Mouse (Mus musculus): ENCODE measurements around the gene Rack1. TPM values are rescaled to one million over a fixed set of nuclear protein-coding genes. Genes with fewer than 3 reads are reported as not detected.
"Not testable (repeated sequence)": the region's sequence is repeated elsewhere in the genome, so short reads cannot be mapped to it uniquely, and the experiment has no call there.

Rack1 gene
- polyA plus RNA-seq, 1 experiment: not detected

DNA sequence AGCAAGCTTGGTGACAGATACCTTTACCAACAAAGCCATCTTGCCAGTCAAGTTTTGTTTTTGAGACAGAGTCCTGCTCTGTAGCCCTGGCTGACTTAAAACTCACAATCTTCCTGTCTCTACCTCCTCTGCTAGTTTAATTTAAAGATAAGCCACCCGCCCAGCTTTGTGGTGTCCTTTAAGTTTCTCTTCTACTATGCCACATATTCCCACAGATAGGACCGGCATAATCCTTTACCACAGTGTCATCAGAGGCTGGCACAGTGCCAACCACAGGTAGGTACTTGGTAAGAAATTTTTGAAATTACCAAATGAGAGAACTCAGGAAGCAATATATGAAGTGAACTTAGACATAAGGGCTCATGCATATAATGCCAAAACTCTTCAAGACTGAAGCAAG, 10.0 kb downstream of the Rack1 start:
- WGBS: 76% methylated on average over 2 of the region's 2 CpGs
- TF ChIP-seq POLR2A (IDR thresholded peaks at IDR 0.05; ENCODE audit: insufficient read depth, low read depth, low read length): no peak
- TF ChIP-seq CTCF (IDR thresholded peaks at IDR 0.05; ENCODE audit: insufficient read depth, low read depth, low read length): no peak
- Histone ChIP-seq H3K4me1 (ENCODE audit: control insufficient read depth, insufficient read depth, low read length) (no peaks in the 10 kb centered on the region), H3K4me3 (ENCODE audit: insufficient read depth, low read depth, low read length) (no peak overlapping the region), H3K27ac (ENCODE audit: insufficient read depth, low read depth, low read length) (no peak overlapping the region)

DNA sequence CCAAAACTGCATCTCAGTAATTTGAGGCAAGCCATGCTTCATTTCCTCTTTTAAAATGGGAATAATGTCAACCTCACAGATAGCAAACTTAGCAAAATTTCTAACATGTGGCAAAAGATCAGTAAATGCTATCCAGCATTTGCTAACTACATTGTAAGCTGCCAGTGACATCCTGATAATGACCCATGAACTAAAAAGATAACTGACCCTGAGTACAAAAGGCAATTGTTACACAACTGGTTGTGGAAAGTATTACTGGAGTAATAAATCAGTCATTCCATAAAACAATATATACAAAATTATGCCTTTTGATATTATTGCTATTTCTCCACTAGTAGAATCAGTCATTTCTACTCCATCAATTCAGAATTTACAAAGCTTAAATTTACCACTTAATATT, 13.7 kb downstream of the Rack1 start:
- peaks cover 10% of the 10 kb centered on the region for H3K4me1 ChIP-seq (ENCODE audit: control insufficient read depth, insufficient read depth, low read length)
- H3K4me3 ChIP-seq (ENCODE audit: insufficient read depth, low read depth, low read length): no peak overlapping the region
- TF ChIP-seq POLR2A (IDR thresholded peaks at IDR 0.05; ENCODE audit: insufficient read depth, low read depth, low read length) (no peak), CTCF (IDR thresholded peaks at IDR 0.05; ENCODE audit: insufficient read depth, low read depth, low read length) (no peak)
- H3K27ac ChIP-seq (ENCODE audit: insufficient read depth, low read depth, low read length): no peak overlapping the region

DNA sequence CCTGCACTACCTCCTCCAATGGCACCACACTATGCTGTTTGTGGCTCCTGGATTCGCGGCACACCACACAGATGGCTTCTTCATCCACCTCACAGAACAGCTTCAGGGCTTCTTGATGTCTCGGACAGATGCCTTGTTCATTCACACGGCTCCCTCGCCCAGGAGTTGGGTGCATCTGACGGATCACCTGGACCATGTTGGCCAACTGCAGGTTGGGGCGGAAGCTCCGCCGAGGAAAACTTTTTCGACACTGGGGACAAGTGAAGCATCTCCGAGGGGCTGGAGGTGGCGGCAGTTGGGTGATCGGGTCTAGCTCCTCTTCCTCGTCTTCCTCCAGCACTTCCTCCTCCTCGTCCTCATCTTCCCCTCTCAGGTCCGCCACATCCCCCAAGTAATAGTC, 15.7 kb downstream of the Rack1 start:
- TF ChIP-seq POLR2A (IDR thresholded peaks at IDR 0.05; ENCODE audit: insufficient read depth, low read depth, low read length) (no peak), CTCF (IDR thresholded peaks at IDR 0.05; ENCODE audit: insufficient read depth, low read depth, low read length) (no peak)
- 66% methylated on average over 16 of the region's 16 CpGs for WGBS
- H3K27ac ChIP-seq (ENCODE audit: insufficient read depth, low read depth, low read length): no peak overlapping the region
- peak overlapping the region; percentile 96 for H3K4me3 ChIP-seq (ENCODE audit: insufficient read depth, low read depth, low read length)
- H3K4me1 ChIP-seq (ENCODE audit: control insufficient read depth, insufficient read depth, low read length): peaks cover 10% of the 10 kb centered on the region

DNA sequence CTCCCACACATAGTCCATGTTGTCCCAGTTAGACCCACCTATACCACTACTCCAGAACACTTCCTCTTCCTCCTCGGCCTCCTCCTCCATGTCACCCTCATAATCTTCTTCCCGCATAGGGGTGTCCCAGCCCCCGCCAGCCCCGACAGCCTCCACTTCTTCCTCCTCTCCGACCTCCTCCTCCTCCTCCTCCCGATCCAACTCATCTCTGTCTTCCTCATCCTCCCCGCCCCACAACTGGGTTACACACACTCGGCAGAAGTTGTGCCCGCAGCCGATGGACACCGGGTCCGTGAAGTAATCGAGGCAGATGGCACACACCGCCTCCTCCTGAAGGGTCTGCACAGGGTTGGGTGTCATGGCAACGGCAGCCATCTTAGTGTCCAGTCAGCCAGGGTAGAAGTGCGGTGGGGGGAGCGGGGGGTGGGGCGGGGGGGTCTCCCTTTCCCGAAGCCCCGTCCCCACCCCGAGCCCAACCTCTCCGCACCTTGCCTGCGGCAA, 16.2 kb downstream of the Rack1 start:
- no peak overlapping the region for H3K27ac ChIP-seq (ENCODE audit: insufficient read depth, low read depth, low read length)
- WGBS: 1% methylated on average over 22 of the region's 23 CpGs

DNA sequence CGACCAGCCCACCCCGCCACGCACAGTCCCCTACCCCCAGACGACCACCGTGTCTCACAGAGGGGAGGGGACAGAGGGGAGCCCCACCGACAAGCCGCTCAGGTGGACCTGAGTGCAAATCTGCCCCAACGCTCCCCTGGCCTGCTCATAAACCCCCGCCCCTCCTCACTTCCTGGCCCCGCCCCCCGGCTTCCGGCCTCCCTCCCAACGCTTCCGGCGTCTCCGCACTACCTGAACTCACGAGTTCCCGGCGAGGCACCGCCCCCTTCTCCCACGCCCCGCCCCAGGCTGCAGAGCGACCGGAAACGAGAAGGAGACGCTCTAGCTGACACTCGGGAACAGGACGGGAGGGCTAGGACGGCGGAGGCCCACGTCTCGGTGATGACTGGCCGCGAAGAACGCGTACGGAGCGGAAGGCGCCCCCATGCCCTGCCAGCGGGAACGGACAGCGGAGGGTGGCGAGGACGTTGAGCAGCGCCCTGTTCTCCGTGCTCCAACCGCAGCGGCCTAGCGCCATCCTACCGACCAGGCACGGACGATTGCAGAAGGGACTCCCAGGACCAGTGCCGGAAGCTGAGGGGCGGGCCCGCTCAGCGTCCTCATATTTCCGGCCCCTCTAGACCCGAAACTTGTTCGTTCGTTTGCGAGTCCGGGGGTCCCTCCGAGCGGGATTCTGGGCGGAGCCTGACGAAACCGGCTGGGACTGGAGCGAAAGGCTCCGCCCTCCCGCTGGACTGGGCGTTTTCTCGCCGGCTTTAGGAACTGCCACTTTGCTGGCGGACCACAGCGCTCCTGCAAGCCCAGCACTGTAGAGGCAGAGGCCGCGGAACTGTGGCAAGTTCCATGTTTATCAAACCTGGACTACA, 16.9 kb downstream of the Rack1 start, which contains the start of gene Trim41:
Gene Trim41 (minus strand): TSS at position 554 of the 866 bp plus-strand sequence.
- under 1% methylated on average over 76 of the region's 77 CpGs for WGBS
- no peak for TF ChIP-seq CTCF (IDR thresholded peaks at IDR 0.05; ENCODE audit: insufficient read depth, low read depth, low read length)
- TF ChIP-seq POLR2A (IDR thresholded peaks at IDR 0.05; ENCODE audit: insufficient read depth, low read depth, low read length): peak; percentile 67
- peak within 1 kb of the TSS; percentile 96 for H3K4me3 ChIP-seq (ENCODE audit: insufficient read depth, low read depth, low read length)
- peak within 1 kb of the TSS; percentile 100 for H3K27ac ChIP-seq (ENCODE audit: insufficient read depth, low read depth, low read length)
- peaks cover 10% of the 10 kb centered on the region for H3K4me1 ChIP-seq (ENCODE audit: control insufficient read depth, insufficient read depth, low read length)

More for the DNA sequence above, 16.2 kb downstream of the Rack1 start:
- no peak for TF ChIP-seq CTCF (IDR thresholded peaks at IDR 0.05; ENCODE audit: insufficient read depth, low read depth, low read length)
- TF ChIP-seq POLR2A (IDR thresholded peaks at IDR 0.05; ENCODE audit: insufficient read depth, low read depth, low read length): no peak
- H3K4me1 ChIP-seq (ENCODE audit: control insufficient read depth, insufficient read depth, low read length): peaks cover 10% of the 10 kb centered on the region
- H3K4me3 ChIP-seq (ENCODE audit: insufficient read depth, low read depth, low read length): peak overlapping the region; percentile 96

DNA sequence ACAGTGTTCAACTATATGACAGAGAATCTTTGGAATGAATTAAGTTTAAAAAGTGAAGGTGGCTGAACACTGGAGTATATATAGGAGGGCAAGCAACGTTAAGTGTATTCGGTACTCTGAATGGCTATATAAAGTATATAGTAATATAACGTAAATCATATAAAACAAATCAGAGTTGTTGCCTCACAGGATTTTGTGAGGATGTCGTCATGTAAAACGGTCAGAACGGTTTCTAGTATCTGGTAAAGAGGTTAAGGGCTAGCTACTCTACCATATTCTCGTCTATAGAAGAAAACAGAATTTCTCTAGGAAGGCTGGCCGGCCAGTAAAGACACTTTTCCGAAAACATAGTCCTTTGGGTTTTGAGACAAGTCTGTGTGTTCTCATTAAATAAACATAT, 17.7 kb downstream of the Rack1 start:
- Histone ChIP-seq H3K4me3 (ENCODE audit: insufficient read depth, low read depth, low read length) (peak overlapping the region; percentile 96), H3K27ac (ENCODE audit: insufficient read depth, low read depth, low read length) (no peak overlapping the region; the same call in 1 of the 2 replicates), H3K4me1 (ENCODE audit: control insufficient read depth, insufficient read depth, low read length) (peaks cover 10% of the 10 kb centered on the region)
- TF ChIP-seq CTCF (IDR thresholded peaks at IDR 0.05; ENCODE audit: insufficient read depth, low read depth, low read length) (no peak), POLR2A (IDR thresholded peaks at IDR 0.05; ENCODE audit: insufficient read depth, low read depth, low read length) (no peak)
- WGBS: 3% methylated on average over 9 of the region's 9 CpGs

DNA sequence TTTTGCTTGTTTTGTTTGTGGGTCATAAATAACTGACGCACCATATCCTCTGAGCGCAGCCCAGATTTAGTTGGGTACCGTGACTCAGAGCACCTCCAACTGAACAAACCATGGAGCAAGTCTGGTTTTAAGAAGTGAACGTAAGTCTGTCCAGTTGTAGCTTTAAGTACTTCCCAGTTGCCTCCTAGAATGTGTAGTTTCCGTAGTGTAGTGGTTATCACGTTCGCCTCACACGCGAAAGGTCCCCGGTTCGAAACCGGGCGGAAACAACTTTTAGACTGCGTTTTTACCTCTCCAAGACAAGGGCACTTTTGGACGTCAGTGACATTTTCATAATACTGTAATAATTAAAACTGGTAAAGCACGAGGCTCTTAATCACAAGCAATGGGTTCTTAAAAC, 18.2 kb downstream of the Rack1 start:
- WGBS: under 1% methylated on average over 16 of the region's 16 CpGs
- H3K4me1 ChIP-seq (ENCODE audit: control insufficient read depth, insufficient read depth, low read length): peaks cover 10% of the 10 kb centered on the region
- no peak overlapping the region for H3K4me3 ChIP-seq (ENCODE audit: insufficient read depth, low read depth, low read length)
- no peak for TF ChIP-seq CTCF (IDR thresholded peaks at IDR 0.05; ENCODE audit: insufficient read depth, low read depth, low read length)
- no peak for TF ChIP-seq POLR2A (IDR thresholded peaks at IDR 0.05; ENCODE audit: insufficient read depth, low read depth, low read length)
- H3K27ac ChIP-seq (ENCODE audit: insufficient read depth, low read depth, low read length): no peak overlapping the region

DNA sequence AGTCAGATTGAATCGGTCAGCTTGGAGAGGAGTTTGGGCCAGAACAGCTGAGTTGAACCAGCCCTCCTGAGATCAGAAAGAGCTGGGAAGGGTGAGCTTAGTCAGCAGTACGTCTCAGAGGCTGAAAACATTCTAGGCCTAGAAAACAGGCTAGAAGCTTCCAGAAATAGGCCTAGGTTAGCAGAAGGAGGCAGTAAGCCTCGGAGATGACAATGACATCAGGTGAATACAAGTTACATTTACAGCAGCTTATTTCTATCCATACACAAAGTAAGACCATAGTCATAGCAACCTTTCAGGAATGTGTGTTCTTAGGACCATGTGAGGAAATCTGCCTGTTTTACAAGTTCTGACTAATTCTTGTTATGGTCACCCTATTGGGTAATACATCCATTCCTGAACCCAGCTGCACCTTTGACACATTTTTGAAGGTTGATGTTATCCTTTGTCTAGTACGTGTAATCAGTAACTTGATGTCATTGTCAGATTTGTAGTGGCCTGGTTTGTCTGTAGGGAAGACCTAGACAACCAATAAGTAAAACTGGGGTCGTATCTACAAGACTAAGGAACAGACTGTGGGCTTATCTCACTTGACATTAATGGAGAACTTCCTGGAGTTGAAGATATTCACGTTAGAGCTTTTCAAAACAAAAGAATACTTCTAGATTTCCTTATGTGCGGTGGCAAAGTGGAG, 19.6 kb downstream of the Rack1 start:
- 86% methylated on average over 7 of the region's 7 CpGs for WGBS
- no peak overlapping the region for H3K4me3 ChIP-seq (ENCODE audit: insufficient read depth, low read depth, low read length)
- peaks cover 21% of the 10 kb centered on the region for H3K4me1 ChIP-seq (ENCODE audit: control insufficient read depth, insufficient read depth, low read length)
- TF ChIP-seq POLR2A (IDR thresholded peaks at IDR 0.05; ENCODE audit: insufficient read depth, low read depth, low read length) (no peak), CTCF (IDR thresholded peaks at IDR 0.05; ENCODE audit: insufficient read depth, low read depth, low read length) (no peak)
- H3K27ac ChIP-seq (ENCODE audit: insufficient read depth, low read depth, low read length): no peak overlapping the region

DNA sequence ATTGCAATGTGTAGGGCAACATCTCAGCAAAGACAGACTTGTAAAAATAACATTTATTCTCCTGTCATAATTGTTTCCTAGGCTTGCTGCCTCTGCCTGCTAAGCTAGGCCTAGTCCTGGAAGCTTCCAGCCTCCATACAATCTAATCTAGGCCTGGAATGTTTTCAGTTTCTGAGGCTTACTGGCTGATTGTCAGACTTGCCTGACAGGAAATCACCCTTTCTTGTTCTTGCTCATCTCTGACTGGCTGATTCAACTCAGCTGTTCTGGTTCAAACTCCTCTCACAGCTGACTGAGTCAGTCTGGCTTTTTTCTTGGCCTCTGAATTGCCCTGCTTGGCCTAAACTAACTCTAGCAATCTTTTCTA, 20.2 kb downstream of the Rack1 start:
- TF ChIP-seq CTCF (IDR thresholded peaks at IDR 0.05; ENCODE audit: insufficient read depth, low read depth, low read length) (no peak), POLR2A (IDR thresholded peaks at IDR 0.05; ENCODE audit: insufficient read depth, low read depth, low read length) (no peak)
- Histone ChIP-seq H3K27ac (ENCODE audit: insufficient read depth, low read depth, low read length) (no peak overlapping the region), H3K4me1 (ENCODE audit: control insufficient read depth, insufficient read depth, low read length) (peaks cover 21% of the 10 kb centered on the region), H3K4me3 (ENCODE audit: insufficient read depth, low read depth, low read length) (no peak overlapping the region)

DNA sequence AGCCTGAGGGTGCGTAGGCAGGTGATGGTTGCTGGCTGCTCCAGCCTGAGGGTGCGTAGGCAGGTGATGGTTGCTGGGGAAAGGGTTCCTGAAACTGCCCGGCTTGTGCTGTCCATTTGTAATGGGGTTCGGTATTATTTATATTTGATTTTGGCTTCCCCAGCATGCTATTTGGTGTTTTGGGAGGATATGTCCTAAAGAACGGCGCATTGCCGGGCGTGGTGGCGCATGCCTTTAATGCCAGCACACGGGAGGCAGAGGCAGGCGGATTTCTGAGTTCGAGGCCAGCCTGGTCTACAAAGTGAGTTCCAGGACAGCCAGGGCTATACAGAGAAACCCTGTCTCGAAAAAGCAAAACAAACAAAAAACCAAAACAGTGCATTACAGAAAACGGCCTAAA, 21.2 kb downstream of the Rack1 start:
- not testable (repeated sequence) for H3K4me3 ChIP-seq (ENCODE audit: insufficient read depth, low read depth, low read length); H3K27ac ChIP-seq (ENCODE audit: insufficient read depth, low read depth, low read length)
- peaks cover 13% of the 10 kb centered on the region for H3K4me1 ChIP-seq (ENCODE audit: control insufficient read depth, insufficient read depth, low read length)
- 89% methylated on average over 14 of the region's 14 CpGs for WGBS
